Mouse (Mus musculus): ENCODE data around the gene Hoxb3. TPM values are rescaled to one million over a fixed set of nuclear protein-coding genes. Genes with fewer than 3 reads are reported as not detected.

Hoxb3 gene
- polyA plus RNA-seq, 1 experiment = 3.4 TPM

DNA sequence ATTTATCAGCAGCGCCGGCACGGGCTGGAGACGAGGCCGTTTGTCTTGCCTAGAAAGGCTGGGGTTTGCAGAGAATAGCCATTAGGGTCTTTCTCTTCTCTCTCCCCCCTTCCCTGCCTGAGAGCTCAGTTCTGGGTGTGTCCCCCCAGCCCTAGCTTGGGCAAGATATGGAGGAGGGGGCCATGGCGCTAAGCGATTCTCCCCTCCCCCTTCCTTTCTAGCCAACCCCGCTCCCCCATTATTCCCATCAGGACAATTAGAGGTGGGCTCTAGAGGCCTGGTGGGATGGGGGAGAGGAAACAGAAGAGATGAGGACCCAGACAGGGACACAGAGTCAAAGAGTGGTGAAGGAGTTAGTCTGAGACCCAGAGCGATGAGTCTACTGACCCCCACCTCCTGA, 35.7 kb upstream of the Hoxb3 start:
- 23% methylated on average over 9 of the region's 9 CpGs for WGBS
- DNase-seq (ENCODE audit: low read depth, low spot score) = no peak

DNA sequence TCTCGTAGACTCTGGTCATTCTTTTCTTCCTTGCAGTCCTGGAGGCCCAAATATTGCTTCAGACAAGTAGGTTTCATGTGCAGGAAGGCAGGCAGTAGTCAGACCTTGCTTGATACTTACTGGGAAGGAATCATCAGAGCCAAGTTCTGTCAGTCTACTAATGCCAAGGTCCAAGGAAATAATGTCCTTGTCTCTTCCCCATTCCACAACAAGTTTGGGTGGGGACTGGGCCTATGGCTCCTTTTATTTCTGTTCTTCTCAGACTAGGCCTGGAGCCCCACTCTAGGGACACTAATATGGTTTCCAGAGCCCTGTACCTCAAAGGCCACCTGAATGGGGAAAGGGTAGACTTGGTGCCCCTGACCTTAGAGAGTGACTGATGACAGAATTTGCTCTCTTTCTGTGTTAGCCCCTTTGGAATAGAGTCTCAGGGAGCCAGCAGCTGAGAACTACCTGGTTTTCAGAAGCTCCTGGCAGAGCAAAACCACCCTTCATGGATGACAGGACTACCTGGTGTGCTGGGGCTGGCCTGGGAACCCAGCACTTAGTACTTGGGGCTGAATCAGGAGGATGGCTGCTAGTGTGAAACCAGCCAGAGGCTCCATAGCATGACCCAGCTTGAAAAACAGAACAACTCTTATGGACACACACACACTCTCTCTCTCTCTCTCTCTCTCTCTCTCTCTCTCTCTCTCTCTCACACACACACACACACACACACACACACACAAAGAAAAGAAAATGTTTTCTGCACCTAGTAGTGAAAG, 34.5 kb upstream of the Hoxb3 start:
- WGBS = 58% methylated on average over 1 of the region's 1 CpGs
- DNase-seq (ENCODE audit: low read depth, low spot score) = no peak

DNA sequence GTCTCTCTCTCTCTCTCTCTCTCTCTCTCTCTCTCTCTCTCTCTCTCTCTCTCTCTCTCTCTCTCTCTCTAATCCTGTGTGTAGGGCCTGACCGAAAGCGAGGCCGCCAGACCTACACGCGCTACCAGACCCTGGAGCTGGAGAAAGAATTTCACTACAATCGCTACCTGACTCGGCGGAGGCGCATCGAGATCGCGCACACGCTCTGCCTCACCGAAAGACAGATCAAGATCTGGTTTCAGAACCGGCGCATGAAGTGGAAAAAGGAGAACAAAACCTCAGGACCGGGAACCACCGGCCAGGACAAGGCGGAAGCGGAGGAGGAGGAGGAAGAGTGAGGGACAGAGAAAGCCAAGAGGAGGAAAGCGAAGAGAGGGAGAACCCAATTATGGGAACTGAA, 33.8 kb upstream of the Hoxb3 start:
- no peak for DNase-seq (ENCODE audit: low read depth, low spot score)
- 54% methylated on average over 21 of the region's 21 CpGs for WGBS

DNA sequence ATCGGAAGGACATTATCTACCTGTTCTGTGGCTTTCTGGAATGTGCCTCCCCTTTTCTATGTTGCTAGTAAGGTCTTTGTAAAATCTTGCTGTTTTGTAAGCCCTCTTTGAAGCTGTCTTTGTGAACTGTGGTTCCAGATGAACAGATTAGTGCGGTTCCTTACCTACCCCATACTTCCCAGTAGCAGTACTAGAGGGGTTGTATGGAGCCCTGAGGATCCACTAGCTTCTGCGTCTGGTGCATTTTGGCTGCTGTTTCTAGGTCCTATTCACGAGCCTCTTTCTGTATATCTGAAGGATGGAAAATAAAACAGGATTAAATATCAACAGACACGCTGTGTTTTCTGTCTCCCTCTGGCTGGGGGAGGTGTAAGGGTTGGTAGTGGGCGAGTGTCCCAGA, 33.3 kb upstream of the Hoxb3 start:
- 54% methylated on average over 6 of the region's 6 CpGs for WGBS
- no peak for DNase-seq (ENCODE audit: low read depth, low spot score)

DNA sequence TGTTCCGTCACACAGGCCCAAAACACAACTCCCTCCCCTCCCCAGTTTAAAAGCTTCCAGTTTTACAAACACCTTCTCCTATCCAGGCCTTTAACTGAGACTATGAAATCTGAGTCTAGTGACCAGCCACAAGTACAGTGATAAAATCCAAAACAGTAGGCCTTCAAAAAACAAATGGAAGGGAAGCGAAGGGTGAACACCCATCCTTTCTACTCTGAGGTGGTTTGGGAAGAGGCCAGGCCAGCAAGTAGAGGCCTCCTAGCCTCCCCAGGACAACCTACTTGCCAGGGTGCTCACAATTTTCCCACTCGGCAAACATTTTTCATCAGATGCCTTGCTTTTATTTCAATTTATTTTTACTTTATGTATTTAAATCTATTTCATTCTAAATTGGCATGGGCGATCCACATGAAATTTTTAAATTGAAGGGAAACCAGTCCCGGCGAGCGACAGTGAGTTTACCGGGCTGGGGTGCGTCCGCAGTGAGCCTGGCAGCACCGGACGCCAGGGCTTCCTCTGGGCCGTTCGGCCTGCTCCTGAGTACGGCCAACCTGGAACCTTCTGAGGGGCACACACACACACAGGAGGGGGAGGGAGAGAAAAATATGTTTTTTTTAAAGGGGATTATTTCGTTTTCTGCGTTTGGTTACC, 32.3 kb upstream of the Hoxb3 start:
- no peak for DNase-seq (ENCODE audit: low read depth, low spot score)
- WGBS = 53% methylated on average over 17 of the region's 17 CpGs

DNA sequence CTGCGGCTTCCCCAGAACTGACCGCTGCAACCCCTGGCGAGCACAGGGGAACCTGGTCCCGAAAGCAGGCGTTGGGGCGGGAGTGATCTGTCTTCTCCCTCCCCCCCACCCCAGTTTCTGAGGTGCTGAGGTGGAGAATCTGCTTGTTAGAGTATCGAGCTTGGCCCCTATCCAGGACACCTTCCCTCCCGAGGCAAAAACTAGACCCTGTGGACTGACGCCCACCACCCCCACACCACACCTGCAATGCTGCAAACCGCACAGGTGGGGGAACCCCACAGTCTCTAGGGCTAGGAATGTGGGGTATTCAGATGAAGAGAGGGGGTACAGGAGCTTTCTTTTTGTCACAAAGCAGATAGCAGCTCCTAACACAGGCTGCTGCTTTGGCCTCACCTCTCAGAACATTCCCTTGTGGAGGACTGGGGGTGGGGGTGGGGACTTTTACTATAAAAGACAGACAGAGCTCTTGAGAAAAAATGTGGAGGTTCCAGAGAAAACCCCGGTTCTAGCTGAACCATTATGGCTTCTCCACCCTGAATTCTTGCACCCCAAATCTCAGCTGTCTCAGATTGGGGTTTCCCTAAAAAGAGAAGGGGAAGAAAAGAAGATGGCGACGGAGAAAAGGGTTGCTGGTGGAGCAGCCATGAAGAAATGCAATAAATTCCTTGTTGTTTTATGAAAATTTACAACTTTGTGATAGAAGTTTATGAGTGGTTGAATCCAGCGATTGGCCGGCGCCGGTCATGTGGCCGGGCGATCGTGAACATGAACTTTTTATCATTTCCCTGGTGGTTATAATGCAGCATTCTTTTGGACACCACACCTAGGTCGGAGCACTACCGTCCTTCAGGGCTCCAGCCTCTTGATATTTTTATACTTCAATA, 31.2 kb upstream of the Hoxb3 start, which contains the start of gene Hoxb6:
Gene Hoxb6, plus strand, starts transcription at position 796 of the 884 bp plus-strand sequence.
- 17% methylated on average over 22 of the region's 22 CpGs for WGBS
- DNase-seq (ENCODE audit: low read depth, low spot score) = no peak

DNA sequence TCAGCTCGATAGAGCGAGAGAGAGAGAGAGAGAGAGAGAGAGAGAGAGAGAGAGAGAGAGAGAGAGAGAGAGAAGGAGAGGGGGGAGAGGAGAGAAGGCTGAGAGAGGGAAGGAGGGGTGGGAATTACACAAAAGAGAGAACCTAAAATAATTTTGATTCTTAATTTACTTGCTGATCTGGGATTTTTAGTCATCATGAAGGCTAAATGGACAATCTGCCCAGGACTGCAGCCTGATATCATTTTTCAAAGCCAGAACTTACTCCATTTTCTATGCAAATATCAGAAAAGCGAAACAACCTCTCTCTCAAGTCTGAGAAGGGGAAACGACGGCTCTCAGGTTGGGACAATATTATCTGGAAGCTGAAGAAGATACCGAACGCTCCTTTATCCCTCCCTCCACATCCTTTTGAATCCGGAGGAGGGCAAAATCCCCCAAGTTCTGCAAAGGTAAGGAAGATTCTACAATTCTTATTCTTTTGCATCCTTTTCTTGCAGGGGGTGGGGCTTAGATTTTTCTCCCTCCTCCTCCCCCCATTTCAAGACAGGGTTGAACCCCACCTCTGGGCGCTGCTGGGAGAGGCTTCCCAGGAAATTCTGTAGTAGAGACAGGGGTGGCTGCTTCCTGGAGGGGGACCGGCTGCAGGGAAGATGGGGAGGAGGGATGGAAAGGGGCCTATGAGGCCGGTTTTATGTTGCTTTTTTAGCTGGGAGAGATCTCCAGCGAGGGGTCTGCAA, 30.4 kb upstream of the Hoxb3 start:
- 6% methylated on average over 12 of the region's 12 CpGs for WGBS
- no peak for DNase-seq (ENCODE audit: low read depth, low spot score)

DNA sequence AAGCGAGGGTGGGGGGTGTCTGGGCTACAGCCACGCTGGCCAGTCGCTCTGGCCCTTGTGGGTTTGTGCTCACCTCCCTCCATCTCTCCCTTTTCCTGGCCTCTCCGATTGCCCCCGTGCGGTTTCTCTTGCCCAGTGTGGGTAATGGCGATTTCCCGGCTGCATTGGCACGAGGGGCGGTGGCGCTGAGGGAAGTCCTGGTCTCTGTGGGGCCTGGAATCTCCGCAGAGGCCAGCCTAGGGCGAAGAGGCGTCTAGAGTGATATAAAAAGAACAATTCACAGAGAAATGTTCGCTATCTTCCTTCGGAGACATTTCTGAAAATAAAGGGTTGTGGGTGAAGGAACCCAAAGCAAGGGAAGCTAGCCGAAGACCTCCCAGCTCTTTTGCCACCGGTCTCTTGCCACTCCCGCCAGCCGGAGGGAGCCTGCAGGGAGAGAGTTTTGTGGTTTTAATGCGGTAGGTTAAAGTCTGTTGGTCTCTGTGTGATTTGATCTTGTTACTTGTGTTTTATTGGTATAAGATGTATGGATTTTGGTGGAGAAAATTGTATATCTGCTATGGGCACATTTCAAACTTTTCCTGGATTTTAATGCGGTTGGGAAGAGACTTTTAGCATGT, 29.7 kb upstream of the Hoxb3 start:
- WGBS = 12% methylated on average over 22 of the region's 22 CpGs
- no peak for DNase-seq (ENCODE audit: low read depth, low spot score)

DNA sequence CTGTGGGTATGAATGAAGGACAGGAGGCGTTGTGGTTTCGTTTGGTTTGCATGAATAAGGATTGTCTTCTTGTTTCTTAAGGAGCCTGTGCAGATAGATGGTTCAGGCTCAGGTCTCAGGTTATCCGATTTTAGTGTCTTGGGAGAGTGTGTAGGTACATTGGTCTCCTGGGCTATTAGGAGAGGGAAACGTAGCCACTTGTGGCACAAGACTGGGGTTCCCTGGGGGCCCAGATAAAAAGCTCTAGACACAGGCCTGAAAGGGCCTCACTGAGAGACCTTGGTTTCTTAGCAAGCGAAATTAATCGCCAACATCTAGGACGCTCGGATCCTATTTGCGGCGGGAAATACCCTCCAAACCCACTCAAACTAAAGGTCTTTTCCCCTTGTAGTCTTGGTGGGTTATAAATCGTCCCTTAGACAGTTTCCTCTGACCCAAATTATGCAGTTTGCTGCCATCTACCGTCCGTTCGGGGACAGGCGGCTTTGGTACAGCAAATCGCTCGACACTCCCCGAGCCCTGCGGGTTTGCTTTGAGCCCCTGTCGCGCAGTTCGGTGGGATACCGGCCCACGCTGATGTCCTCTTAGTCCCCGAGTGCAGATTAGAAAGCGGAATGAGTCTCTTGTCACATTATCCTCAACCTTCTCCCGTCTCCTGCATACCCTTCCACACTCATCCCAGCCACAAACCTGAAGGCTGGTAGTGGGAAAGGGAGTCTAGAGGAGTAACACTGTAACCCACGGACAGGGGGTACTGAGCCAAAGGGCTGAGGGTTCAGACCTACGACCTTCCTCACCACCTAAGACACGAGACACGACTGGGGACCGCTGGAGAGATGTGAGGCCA, 28.7 kb upstream of the Hoxb3 start:
- no peak for DNase-seq (ENCODE audit: low read depth, low spot score)
- WGBS = 3% methylated on average over 32 of the region's 32 CpGs

DNA sequence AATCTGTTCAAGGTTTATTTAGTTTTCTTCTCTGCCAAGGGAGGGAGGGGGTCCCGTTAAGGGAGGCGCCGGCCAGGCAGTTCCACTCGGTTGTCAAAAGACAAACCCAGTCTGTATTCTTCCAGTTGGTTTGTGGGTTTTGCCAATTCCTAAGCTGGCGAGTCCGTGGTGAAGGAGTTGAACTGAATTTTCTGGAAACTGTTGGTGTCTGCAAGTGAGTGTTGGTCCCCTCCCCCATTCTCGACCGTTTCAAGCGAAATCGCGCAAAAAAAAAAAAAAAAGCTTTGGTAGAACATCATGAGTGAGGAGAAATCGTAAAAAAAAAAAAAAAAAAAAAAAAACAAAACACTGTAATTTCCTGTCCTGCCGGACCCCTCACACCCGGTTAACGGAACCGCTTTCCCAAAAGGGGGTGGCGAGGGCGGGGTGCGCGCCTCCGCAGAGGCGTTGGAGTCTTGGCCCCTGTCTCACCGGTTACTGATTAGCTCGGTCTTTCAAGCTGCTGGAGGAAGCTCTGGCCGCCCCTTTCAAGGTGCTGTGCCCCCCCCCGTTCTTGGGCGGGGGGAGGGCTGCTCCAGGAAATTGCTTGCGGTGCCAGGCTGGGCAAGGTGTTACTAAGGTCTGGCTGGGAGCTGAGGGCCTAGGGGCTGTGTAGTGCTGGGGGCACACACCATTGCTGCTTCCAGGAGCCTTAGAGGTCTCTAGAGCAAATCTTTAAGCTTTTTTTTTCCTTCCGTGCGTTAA, 27.9 kb upstream of the Hoxb3 start:
- 3% methylated on average over 30 of the region's 30 CpGs for WGBS
- DNase-seq (ENCODE audit: low read depth, low spot score) = no peak

DNA sequence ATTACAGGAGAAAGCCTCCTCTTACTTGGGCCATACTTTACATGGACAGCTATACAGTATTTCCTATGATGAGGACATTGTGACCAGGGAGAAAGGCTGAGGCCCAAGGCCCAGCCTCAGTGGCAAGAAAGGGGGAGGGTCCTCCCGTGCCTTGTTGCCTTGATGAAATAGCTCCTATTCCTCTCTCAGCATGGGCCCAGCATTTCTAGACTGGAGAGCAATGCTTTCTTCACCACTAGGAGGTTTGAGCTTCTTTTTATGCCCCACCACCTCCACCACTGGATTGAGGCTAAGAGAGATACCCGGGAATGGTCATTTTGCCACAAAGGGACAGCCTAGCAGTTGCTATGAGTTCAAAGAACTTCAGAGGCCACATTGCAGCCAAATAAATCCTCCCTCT, 26.1 kb upstream of the Hoxb3 start:
- WGBS = 33% methylated on average over 2 of the region's 2 CpGs
- no peak for DNase-seq (ENCODE audit: low read depth, low spot score)

DNA sequence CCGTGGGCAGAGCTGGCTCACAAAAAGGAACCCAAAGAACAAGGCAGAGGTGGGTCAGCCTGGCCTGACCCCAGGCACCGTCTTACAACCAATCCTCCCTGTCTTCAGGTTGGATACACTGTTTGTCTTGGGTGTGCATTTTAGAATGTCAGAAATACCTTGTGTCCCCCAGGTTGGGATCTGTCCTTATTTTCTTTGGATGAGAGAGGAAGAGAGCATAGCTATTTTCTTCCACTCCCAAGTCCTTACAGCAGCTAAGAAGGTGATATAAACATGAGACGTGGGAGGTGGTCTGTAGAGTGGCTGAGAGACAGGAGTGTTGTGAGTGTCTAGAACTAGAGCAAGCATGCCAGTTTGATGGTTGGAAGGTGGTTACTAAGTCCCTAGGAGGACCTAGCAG, 25.7 kb upstream of the Hoxb3 start:
- DNase-seq (ENCODE audit: low read depth, low spot score) = no peak
- WGBS = 46% methylated on average over 3 of the region's 3 CpGs

DNA sequence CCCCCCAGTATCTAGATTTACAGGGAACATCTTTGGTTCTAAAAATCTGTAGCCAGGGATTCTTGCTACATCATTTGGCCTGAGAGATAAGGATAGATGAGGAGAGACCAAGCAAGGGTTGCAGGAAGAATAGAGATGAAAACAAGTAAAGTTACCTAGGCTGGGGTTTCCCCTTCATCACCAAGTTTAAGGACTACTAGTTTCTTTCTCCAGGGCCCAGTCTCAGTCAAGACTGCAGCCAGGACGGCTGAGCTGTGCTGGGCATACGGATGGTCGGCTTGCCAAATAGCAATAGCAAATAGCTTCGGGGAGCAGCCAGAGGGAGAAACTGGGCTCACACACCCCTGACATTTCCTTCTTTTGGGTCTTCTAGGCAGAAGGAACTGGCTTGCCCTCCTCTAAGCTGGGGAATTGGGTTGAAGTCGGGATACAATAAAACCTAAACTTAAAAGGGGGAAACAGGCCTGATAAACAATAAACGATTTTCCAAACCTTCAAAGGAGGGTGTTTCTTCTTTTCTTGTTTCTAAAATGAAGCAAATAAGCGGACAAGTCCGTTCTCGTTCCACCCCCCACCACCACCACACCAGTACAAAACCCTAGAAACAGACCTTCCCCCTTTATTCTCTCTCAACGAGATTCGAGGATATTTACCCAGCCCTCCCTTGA, 25.0 kb upstream of the Hoxb3 start:
- 34% methylated on average over 11 of the region's 11 CpGs for WGBS
- no peak for DNase-seq (ENCODE audit: low read depth, low spot score)

DNA sequence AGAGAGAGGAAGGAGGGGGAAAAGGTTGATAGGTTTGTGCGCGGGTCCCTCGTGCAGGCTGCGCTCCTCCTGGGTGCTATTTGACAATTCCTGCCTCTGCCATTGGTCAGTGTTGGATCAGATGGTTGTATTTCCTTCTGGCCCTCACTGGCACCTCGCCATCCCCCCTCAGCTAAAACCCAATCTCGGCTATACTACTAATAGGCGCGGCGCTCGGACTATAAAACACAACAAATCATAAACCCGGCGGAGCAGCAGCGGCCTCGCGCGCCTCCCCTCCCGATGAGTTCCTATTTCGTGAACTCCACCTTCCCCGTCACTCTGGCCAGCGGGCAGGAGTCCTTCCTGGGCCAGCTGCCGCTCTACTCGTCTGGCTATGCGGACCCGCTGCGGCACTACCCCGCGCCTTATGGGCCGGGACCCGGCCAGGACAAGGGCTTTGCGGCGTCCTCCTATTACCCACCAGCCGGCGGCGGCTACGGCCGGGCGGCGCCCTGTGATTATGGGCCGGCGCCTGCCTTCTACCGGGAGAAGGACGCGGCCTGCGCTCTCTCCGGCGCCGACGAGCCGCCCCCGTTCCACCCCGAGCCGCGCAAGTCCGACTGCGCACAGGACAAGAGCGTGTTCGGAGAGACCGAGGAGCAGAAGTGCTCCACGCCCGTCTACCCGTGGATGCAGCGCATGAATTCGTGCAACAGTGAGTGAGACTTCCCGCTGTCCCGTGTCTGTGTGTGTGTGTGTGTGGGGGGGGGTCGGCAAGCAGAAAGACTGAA, 24.0 kb upstream of the Hoxb3 start:
- 1% methylated on average over 66 of the region's 66 CpGs for WGBS
- DNase-seq (ENCODE audit: low read depth, low spot score) = peak; percentile 55

DNA sequence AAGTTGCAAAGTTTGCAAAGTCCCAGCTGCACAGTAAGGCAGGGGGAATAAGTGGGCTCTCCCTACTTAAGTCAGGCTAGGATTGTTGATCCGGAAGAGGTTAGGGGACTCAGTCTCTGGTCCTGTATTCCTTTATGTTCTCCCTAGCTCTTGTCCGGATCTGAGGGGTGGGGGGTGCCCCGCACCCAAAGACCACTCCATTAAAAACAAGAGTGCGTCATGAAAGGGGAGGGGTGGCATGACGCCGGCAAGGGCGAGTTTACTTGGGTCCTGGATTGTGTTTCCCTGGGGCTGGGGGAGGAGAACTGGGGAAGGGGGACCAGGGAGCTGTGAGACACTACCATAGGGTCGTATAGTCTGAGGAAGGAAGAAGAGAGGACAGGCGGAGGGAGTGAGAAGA, 23.3 kb upstream of the Hoxb3 start:
- DNase-seq (ENCODE audit: low read depth, low spot score) = no peak
- 30% methylated on average over 9 of the region's 9 CpGs for WGBS

DNA sequence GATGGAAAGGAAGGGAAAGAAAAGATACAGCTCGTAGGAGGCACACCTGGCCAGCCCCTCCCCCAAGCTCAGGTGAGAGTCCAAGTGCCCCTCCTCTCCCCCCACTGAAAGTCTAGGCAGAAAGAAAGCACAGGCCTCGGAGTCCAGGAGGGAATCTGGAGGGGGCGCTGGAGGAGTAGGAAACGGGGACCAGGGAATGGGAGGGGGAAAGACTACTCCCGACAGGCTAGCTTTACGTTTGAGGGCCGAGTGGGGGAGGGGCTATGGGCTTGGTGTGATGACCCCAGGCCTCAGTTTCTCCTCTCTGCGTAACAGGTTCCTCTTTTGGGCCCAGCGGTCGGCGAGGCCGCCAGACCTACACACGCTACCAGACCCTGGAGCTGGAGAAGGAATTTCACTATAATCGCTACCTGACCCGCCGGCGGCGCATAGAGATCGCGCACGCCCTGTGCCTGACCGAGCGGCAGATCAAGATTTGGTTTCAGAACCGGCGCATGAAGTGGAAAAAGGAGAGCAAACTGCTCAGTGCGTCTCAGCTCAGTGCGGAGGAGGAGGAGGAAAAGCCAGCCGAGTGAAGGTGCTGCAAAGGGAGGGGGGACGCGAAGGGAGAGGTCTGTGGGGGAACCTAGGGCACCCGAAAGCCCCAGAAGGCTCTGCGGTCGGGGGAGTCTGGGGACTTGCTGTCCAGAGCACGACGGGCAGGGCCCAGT, 22.6 kb upstream of the Hoxb3 start:
- no peak for DNase-seq (ENCODE audit: low read depth, low spot score)
- WGBS = 43% methylated on average over 35 of the region's 35 CpGs
